Mouse (Mus musculus) olfactory bulb, adult 2 months (tissue): Measurements from ENCODE around the gene Il13.

Experiments used
- CTCF ChIP-seq: fragments of 200-500 bp; IDR thresholded peaks from 2 replicates; pipeline ENCODE4 v1.5.1; 2012; ENCODE audit warnings: low read depth, mild to moderate bottlenecking, low read length, moderate library complexity; ENCODE audit not compliant: insufficient read depth
- POLR2A ChIP-seq: fragments of 200-500 bp; IDR thresholded peaks from 2 replicates; pipeline ENCODE4 v1.6.1; 2012; ENCODE audit warnings: mild to moderate bottlenecking, low read depth, low read length, moderate library complexity; ENCODE audit not compliant: insufficient read depth

- TF ChIP-seq POLR2A: no peak
- no peak for TF ChIP-seq CTCF
Measured at GRCm38 (mm10) chr11:53633644-53634043, 858 bp downstream of the Il13 start.
